Mouse (Mus musculus): ENCODE data around the gene Cd55b. TPM values are rescaled to one million over a fixed set of nuclear protein-coding genes. Genes with fewer than 3 reads are reported as not detected.
"Not testable (repeated sequence)": the region's sequence is repeated elsewhere in the genome, so short reads cannot be mapped to it uniquely, and the experiment has no call there.

Cd55b gene
- total and polyA plus RNA-seq, 3 experiments, result not detected

DNA sequence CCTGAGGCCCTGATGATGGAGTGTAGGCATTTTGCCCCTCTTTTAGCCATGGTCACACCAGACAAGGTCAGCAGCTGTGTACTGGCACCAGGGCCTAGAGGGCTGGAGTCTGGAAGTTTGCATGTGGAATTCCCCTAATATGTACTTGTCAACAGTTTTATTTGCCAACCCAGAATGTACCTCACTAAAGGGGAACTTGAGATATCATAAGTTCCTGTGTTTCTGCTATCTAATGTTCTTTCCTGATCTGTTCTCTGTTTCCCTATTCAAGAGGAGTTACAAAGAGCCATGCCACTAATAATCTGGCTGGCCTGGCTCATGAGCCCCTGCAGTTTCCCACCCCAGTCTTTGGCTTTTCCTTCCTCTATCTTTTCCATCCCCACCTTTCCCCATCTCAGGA lies 35.5 kb downstream of the Cd55b start:
- DNase-seq (ENCODE audit: low read depth, low spot score), result peak; percentile 71
- not testable (repeated sequence) for H3K9ac ChIP-seq (ENCODE audit: control insufficient read depth, low read depth, low read length, poor library complexity, severe bottlenecking); H3K79me2 ChIP-seq (ENCODE audit: control insufficient read depth, insufficient read depth, low read length, poor library complexity); H3K4me3 ChIP-seq (ENCODE audit: control insufficient read depth in 1 of 2, insufficient read depth in 1 of 2, low read depth in 2 of 2, low read length in 2 of 2); H3K27me3 ChIP-seq (ENCODE audit: control insufficient read depth in 1 of 2, insufficient read depth in 2 of 2, low read length in 2 of 2); H3K9me3 ChIP-seq (replicated peaks; ENCODE audit: insufficient read depth, low read length)
- H3K4me1 ChIP-seq (ENCODE audit: control insufficient read depth in 1 of 2, insufficient read depth in 2 of 2, low read length in 2 of 2), result peaks cover 7 to 19% of the 10 kb centered on the region in 2 experiments
- peak; percentile 67 to 68 for TF ChIP-seq EP300 (IDR thresholded peaks at IDR 0.05; ENCODE audit: low read depth in 1 of 2, low read length in 2 of 2)
- TF ChIP-seq GATA1 (IDR thresholded peaks at IDR 0.05; ENCODE audit: low read depth, low read length), result peak; percentile 41
- peak; percentile 50; the same call in 1 of the 2 replicates for TF ChIP-seq RCOR1 (IDR thresholded peaks at IDR 0.05; ENCODE audit: low read depth, low read length)
- TF ChIP-seq TBP (IDR thresholded peaks at IDR 0.05; ENCODE audit: low read depth, low read length), result 0 out of 2 replicates have a peak, but pooled peaks have one; percentile 18
- TF ChIP-seq SIN3A (IDR thresholded peaks at IDR 0.05; ENCODE audit: low read length), result 0 out of 2 replicates have a peak, but pooled peaks have one; percentile 21
- peak overlapping the region; percentile 68 for H3K27ac ChIP-seq (ENCODE audit: control insufficient read depth, low read depth, low read length)
- peaks cover 0 to 16% of the 10 kb centered on the region in 2 experiments; a peak in 2 of 4 replicates for H3K36me3 ChIP-seq (ENCODE audit: control insufficient read depth in 1 of 2, insufficient read depth in 2 of 2, low read length in 2 of 2)

DNA sequence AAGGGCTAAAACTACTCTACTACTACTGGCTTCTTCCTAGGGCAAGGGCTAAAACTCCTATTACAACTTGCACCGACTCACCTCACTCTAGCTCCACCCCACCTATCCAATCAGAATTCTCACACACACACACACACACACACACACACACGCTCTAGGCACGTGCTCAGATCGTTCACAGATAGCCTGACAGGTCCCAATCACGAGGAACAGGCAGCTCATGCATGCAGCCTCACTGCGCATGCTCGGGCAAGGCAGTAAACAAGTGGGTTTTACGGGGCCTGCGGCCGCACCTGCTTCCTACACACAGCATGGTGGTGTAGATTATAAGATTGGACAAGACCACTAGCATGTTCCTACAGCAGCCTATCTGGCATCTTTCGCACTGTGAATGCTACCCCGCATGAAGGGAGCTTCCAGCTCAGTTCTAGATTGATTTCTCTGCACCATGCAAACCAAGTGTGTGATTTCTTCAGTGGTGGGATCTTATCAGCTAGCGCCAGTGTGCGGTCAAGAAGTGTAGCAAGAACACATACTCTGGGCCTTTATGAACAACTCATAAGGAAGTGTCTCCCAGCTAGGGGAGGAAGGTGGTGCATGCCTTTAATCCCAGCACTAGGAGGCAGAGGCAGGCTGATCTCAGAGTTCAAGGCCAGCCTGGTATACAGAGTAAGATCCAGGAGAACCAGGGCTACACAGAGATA lies 44.9 kb downstream of the Cd55b start:
- Histone ChIP-seq H3K9ac (ENCODE audit: control insufficient read depth, low read depth, low read length, poor library complexity, severe bottlenecking) (no peak overlapping the region), H3K27me3 (ENCODE audit: control insufficient read depth in 1 of 2, insufficient read depth in 2 of 2, low read length in 2 of 2) (no peaks in the 10 kb centered on the region), H3K79me2 (ENCODE audit: control insufficient read depth, insufficient read depth, low read length, poor library complexity) (no peaks in the 10 kb centered on the region), H3K36me3 (ENCODE audit: control insufficient read depth in 1 of 2, insufficient read depth in 2 of 2, low read length in 2 of 2) (peaks cover 0 to 20% of the 10 kb centered on the region in 2 experiments; a peak in 2 of 4 replicates), H3K9me3 (replicated peaks; ENCODE audit: insufficient read depth, low read length) (no peaks in the 10 kb centered on the region), H3K4me3 (ENCODE audit: control insufficient read depth in 1 of 2, insufficient read depth in 1 of 2, low read depth in 2 of 2, low read length in 2 of 2) (no peak overlapping the region), H3K4me1 (ENCODE audit: control insufficient read depth in 1 of 2, insufficient read depth in 2 of 2, low read length in 2 of 2) (peaks cover 18 to 23% of the 10 kb centered on the region in 2 experiments), H3K27ac (ENCODE audit: control insufficient read depth, low read depth, low read length) (no peak overlapping the region)
- peak; percentile 63 for DNase-seq (ENCODE audit: low read depth, low spot score)
- TF ChIP-seq CTCF (IDR thresholded peaks at IDR 0.05 in 2 of 3, conservative IDR thresholded peaks at IDR 0.05 in 1 of 3; ENCODE audit: control insufficient read depth in 1 of 3, insufficient read depth in 1 of 3, low read depth in 2 of 3, low read length in 3 of 3, poor library complexity in 1 of 3, severe bottlenecking in 1 of 3) (no peak; a peak in 1 of 6 replicates), NELFE (IDR thresholded peaks at IDR 0.05; ENCODE audit: low read depth, low read length) (no peak), ETS1 (IDR thresholded peaks at IDR 0.05; ENCODE audit: low read depth, low read length) (no peak), MEF2A (IDR thresholded peaks at IDR 0.05; ENCODE audit: extremely low read depth, insufficient replicate concordance, low read depth, low read length, poor library complexity, severe bottlenecking) (no peak), CHD2 (IDR thresholded peaks at IDR 0.05; ENCODE audit: low read length) (no peak), RCOR1 (IDR thresholded peaks at IDR 0.05; ENCODE audit: low read depth, low read length) (peak; percentile 81; the same call in 1 of the 2 replicates), KAT2A (conservative IDR thresholded peaks at IDR 0.05; ENCODE audit: low read depth, low read length) (no peak), GATA1 (IDR thresholded peaks at IDR 0.05; ENCODE audit: low read depth, low read length) (peak; percentile 45; the same call in 1 of the 2 replicates), E2F4 (IDR thresholded peaks at IDR 0.05; ENCODE audit: borderline replicate concordance, low read depth, low read length) (no peak), ELF1 (IDR thresholded peaks at IDR 0.05; ENCODE audit: low read depth, low read length) (no peak), MXI1 (IDR thresholded peaks at IDR 0.05; ENCODE audit: low read depth, low read length) (no peak), POLR2AphosphoS2 (IDR thresholded peaks at IDR 0.05; ENCODE audit: low read length) (no peak), ZNF384 (IDR thresholded peaks at IDR 0.05; ENCODE audit: low read depth, low read length) (no peak), SIN3A (IDR thresholded peaks at IDR 0.05; ENCODE audit: low read length) (no peak), NRF1 (IDR thresholded peaks at IDR 0.05; ENCODE audit: insufficient read depth, low read depth, low read length, poor library complexity, severe bottlenecking) (peak; percentile 68), TCF12 (IDR thresholded peaks at IDR 0.05; ENCODE audit: low read depth, low read length) (peak; percentile 34; the same call in 1 of the 2 replicates), USF1 (IDR thresholded peaks at IDR 0.05; ENCODE audit: low read depth, low read length) (peak; percentile 60), MAZ (IDR thresholded peaks at IDR 0.05; ENCODE audit: low read depth, low read length) (no peak), MAX (IDR thresholded peaks at IDR 0.05; ENCODE audit: low read length) (peak; percentile 37; the same call in 1 of the 2 replicates), RAD21 (IDR thresholded peaks at IDR 0.05; ENCODE audit: low read depth, low read length) (no peak; the same call in 1 of the 2 replicates), TBP (IDR thresholded peaks at IDR 0.05; ENCODE audit: low read depth, low read length) (0 out of 2 replicates have a peak, but pooled peaks have one; percentile 17), SMC3 (IDR thresholded peaks at IDR 0.05; ENCODE audit: low read depth, low read length) (no peak), MYC (IDR thresholded peaks at IDR 0.05; ENCODE audit: low read depth, low read length) (0 out of 2 replicates have a peak, but pooled peaks have one; percentile 17), UBTF (IDR thresholded peaks at IDR 0.05; ENCODE audit: borderline replicate concordance, insufficient read depth, low read depth, low read length) (no peak), BHLHE40 (IDR thresholded peaks at IDR 0.05; ENCODE audit: borderline replicate concordance, low read depth, low read length) (peak; percentile 82), TAL1 (IDR thresholded peaks at IDR 0.05; ENCODE audit: low read length) (no peak; the same call in 1 of the 2 replicates), ZKSCAN1 (IDR thresholded peaks at IDR 0.05; ENCODE audit: low read depth, low read length) (no peak), POLR2AphosphoS5 (IDR thresholded peaks at IDR 0.05; ENCODE audit: borderline replicate concordance, low read depth, low read length) (no peak)

Measured in MEL (cell line).